Mouse (Mus musculus): ENCODE results near the gene Tcf19. TPM values are rescaled to one million over a fixed set of nuclear protein-coding genes. Genes with fewer than 3 reads are reported as not detected.

Tcf19 gene
- polyA plus RNA-seq, 1 experiment from 2014 or later = 48.8 TPM

DNA sequence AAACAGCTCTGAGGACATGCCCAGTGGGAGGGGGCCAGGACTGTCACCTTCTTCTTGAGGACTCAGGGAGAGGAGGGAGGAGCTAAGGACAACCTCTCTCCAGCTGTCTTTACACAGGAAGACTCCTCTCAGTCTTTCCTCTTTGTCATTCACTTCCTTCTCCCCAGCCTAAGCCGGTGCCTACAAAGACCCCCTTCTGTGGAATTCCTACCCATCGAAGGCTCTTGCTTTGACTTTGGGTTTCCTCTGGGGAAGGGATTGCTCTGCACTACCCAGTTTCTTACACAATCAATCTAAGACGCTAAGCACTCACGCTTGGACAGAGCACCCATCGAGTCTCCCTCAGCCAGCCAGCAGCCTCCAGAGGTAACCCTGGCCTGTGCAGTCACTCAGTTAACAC lies 32.0 kb upstream of the Tcf19 start:
- WGBS = 16% methylated on average over 5 of the region's 5 CpGs
- Histone ChIP-seq H3K4me3 (no peak overlapping the region), H3K27me3 (replicated peaks) (no peaks in the 10 kb centered on the region), H3K9me3 (no peaks in the 10 kb centered on the region), H3K36me3 (no peaks in the 10 kb centered on the region), H3K27ac (replicated peaks) (peak overlapping the region; percentile 99), H3K9ac (peak overlapping the region; percentile 47; the same call in 1 of the 2 replicates), H3K4me1 (peaks cover 53% of the 10 kb centered on the region), H3K4me2 (no peak overlapping the region)
- no peak for ATAC-seq (ENCODE audit: extremely low read depth, insufficient number of reproducible peaks, low FRiP score, low TSS enrichment)

DNA sequence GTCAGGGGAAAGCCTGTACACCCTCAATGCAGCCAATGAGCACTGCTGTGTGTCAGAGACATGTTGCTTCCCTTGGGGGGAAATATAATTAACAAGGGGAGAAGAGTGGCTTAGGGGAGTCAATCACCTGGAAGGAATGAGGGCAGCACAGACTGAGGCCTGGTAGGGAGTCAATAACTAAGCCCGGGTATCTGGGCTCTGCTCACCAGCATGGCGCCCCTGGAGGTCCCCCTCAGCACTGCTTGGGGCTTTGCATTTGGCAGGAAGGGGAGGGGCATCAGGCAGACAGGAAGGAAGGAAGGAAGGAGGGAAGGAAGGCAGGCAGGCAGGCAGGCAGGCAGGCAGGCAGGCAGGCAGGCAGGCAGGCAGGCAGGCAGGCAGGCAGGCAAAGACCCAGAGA lies 30.8 kb upstream of the Tcf19 start:
- Histone ChIP-seq H3K4me3 (no peak overlapping the region), H3K4me1 (peaks cover 60% of the 10 kb centered on the region), H3K36me3 (no peaks in the 10 kb centered on the region), H3K27me3 (replicated peaks) (no peaks in the 10 kb centered on the region), H3K4me2 (no peak overlapping the region), H3K9ac (no peak overlapping the region), H3K9me3 (no peaks in the 10 kb centered on the region), H3K27ac (replicated peaks) (no peak overlapping the region)
- WGBS = 78% methylated on average over 2 of the region's 2 CpGs
- ATAC-seq (ENCODE audit: extremely low read depth, insufficient number of reproducible peaks, low FRiP score, low TSS enrichment) = no peak

DNA sequence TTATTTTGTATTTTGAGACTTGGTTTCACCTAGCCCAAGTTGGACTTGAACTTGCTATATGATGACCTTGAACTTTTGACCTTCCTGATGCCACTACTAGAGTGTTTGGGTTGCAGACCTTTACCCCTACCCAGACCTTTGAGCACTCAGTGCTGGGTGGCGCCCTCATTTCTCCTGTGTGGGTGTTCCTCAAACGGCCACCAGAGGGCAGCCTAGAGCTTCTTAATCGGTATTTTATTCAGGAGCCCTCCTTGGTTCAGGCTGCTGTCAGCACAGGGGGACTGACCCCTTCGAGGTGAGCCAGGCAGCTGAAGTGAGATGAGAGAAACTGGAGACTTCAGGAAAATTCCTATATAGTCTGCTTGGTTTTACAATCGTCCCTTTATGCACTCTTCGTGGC lies 28.1 kb upstream of the Tcf19 start:
- H3K27me3 ChIP-seq (replicated peaks) = 0 out of 2 replicates have a peak, but pooled peaks cover 3% of the 10 kb centered on the region
- H3K27ac ChIP-seq (replicated peaks) = no peak overlapping the region
- no peaks in the 10 kb centered on the region for H3K36me3 ChIP-seq
- ATAC-seq (ENCODE audit: extremely low read depth, insufficient number of reproducible peaks, low FRiP score, low TSS enrichment) = no peak
- H3K9me3 ChIP-seq = no peaks in the 10 kb centered on the region
- no peak overlapping the region for H3K4me3 ChIP-seq
- 34% methylated on average over 6 of the region's 6 CpGs for WGBS
- H3K4me1 ChIP-seq = peaks cover 33% of the 10 kb centered on the region
- H3K4me2 ChIP-seq = no peak overlapping the region
- no peak overlapping the region for H3K9ac ChIP-seq

DNA sequence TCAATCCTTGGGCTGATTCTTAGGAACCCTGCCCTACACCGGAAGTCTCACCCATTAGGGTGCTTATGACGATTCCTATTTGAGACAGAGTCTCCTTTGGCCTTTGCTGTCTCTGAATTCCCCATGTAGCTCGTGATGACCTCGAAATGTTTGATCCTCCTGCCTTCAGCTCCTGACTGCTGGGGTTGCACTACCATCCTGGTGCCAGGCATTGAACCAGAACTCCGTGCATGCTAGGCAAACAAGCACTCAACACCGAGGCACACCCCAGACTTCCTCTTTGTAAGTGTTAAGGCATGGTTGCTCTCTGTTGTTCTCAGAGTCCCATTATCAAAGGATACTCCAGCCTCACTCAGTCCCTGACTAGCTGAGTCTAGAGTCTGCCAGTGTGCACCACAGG lies 27.4 kb upstream of the Tcf19 start:
- Histone ChIP-seq H3K9ac (no peak overlapping the region), H3K27ac (replicated peaks) (no peak overlapping the region), H3K4me3 (no peak overlapping the region), H3K4me1 (peaks cover 27% of the 10 kb centered on the region), H3K4me2 (no peak overlapping the region), H3K36me3 (no peaks in the 10 kb centered on the region), H3K27me3 (replicated peaks) (0 out of 2 replicates have a peak, but pooled peaks cover 3% of the 10 kb centered on the region), H3K9me3 (no peaks in the 10 kb centered on the region)
- 70% methylated on average over 6 of the region's 6 CpGs for WGBS
- no peak for ATAC-seq (ENCODE audit: extremely low read depth, insufficient number of reproducible peaks, low FRiP score, low TSS enrichment)

DNA sequence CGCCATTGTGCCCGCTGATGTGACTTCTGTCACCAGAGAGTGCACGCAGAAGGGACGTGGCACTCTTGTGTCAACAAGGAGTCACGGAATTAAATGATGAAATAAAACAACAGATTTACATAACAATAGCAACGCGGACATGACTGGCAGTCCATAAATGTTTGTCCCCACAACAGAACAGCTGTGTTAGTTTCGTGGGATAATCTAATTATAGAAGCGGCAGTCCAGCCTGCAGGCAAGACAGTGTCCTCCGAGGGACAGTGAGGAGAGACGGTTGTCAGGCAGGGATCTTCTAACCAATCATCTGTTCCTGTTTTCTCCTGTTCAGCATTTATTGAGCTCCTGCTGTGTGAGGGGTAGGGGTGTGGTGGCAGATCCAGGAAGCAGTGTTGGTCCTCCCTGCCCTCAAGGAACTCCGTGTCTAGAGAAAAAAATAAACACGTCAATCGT lies 26.8 kb upstream of the Tcf19 start:
- peak overlapping the region; percentile 37 for H3K4me2 ChIP-seq
- WGBS = 46% methylated on average over 14 of the region's 14 CpGs
- H3K4me3 ChIP-seq = no peak overlapping the region; the same call in 1 of the 2 replicates
- no peak for ATAC-seq (ENCODE audit: extremely low read depth, insufficient number of reproducible peaks, low FRiP score, low TSS enrichment)
- peaks cover 21% of the 10 kb centered on the region for H3K4me1 ChIP-seq
- no peaks in the 10 kb centered on the region for H3K36me3 ChIP-seq
- H3K9ac ChIP-seq = 0 out of 2 replicates have a peak overlapping the region, but pooled peaks have one; percentile 59
- 0 out of 2 replicates have a peak, but pooled peaks cover 3% of the 10 kb centered on the region for H3K27me3 ChIP-seq (replicated peaks)
- H3K9me3 ChIP-seq = no peaks in the 10 kb centered on the region
- peak overlapping the region; percentile 15; the same call in 1 of the 2 replicates for H3K27ac ChIP-seq (replicated peaks)

DNA sequence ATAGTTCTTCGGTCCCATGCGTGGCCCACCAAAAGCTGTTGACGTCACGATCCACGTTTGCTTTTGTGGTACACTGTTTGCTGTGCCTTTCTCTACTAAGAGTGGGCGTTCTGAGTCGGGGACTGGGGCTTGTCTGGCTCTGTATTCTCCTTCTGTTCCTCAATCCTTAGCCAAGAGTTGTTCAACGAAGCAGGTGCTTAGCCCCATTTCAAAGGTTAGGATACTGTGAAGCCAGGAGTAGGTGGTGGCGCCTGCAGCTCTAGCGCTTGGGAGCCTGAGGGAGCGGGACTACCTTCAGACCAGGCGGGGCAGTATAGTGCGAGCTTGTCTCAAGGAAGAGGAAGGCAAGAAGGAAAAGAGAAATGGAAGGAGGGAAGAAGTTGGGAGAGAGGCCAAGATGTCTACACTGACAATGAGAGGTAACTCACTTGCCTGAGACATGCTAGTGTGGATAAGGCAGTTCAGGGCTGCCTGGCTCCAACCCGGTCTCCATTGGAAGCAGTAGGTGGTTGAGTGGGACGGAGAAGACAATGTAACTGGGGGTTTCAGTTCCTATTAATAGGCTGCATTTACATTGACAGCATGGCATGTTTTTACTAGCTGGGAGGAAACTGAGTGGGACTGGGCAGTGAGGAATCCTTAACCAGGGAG lies 26.3 kb upstream of the Tcf19 start:
- peak overlapping the region; percentile 37 for H3K4me2 ChIP-seq
- peak overlapping the region; percentile 15; the same call in 1 of the 2 replicates for H3K27ac ChIP-seq (replicated peaks)
- H3K27me3 ChIP-seq (replicated peaks) = 0 out of 2 replicates have a peak, but pooled peaks cover 3% of the 10 kb centered on the region
- 71% methylated on average over 15 of the region's 15 CpGs for WGBS
- no peaks in the 10 kb centered on the region for H3K9me3 ChIP-seq
- no peak for ATAC-seq (ENCODE audit: extremely low read depth, insufficient number of reproducible peaks, low FRiP score, low TSS enrichment)
- H3K4me3 ChIP-seq = no peak overlapping the region; the same call in 1 of the 2 replicates
- H3K36me3 ChIP-seq = no peaks in the 10 kb centered on the region
- H3K9ac ChIP-seq = no peak overlapping the region
- H3K4me1 ChIP-seq = peaks cover 17% of the 10 kb centered on the region

DNA sequence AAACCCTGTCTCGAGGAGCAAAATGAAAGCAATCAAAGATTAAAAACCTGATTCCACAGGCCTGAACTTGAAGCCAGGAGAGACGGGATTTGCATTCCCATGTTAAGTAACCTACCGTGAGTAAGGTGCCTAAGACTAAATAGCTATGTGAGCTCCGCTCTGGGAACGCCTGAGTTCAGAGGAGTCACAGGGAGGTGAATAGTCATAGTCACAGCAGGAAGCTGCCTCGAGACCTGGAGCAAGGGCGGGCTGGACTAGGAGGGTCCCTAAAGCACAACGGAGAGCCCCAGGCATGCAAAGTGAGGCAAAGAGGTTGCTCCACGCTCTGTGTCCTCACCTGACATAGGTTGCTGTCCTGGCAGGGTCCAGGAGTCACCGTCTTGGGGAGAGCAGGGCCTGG lies 22.9 kb upstream of the Tcf19 start:
- no peaks in the 10 kb centered on the region for H3K36me3 ChIP-seq

DNA sequence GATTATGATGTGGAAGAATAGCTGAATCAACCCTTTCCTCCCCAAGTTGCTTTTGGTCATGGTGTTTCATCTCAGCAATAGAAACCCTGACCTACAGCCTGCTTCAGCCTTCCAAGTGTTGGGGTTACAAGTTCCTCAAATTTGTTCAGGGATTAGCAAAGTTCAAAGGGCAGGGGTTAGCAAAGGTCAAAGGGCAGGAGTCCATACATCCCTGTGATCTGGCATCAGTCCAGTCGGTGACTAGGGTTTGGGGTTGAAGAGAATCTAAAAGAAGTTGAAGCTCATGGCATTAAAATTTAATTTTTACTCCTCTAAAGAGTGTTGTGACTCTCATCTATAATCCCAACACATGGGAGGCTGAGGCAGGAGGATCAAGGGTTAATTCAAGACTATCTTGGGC lies 21.9 kb upstream of the Tcf19 start:
- Histone ChIP-seq H3K36me3 (no peaks in the 10 kb centered on the region), H3K4me3 (no peak overlapping the region), H3K4me2 (no peak overlapping the region), H3K9ac (no peak overlapping the region), H3K27ac (replicated peaks) (no peak overlapping the region), H3K9me3 (no peaks in the 10 kb centered on the region), H3K4me1 (peaks cover 5% of the 10 kb centered on the region), H3K27me3 (replicated peaks) (peaks cover 9% of the 10 kb centered on the region; the same call in 1 of the 2 replicates)
- WGBS = 81% methylated on average over 1 of the region's 1 CpGs
- ATAC-seq (ENCODE audit: extremely low read depth, insufficient number of reproducible peaks, low FRiP score, low TSS enrichment) = no peak

More for the DNA sequence above, 22.9 kb upstream of the Tcf19 start:
- no peaks in the 10 kb centered on the region for H3K9me3 ChIP-seq
- H3K4me3 ChIP-seq = no peak overlapping the region
- no peak overlapping the region for H3K4me2 ChIP-seq
- H3K27me3 ChIP-seq (replicated peaks) = 0 out of 2 replicates have a peak, but pooled peaks cover 3% of the 10 kb centered on the region
- WGBS = 46% methylated on average over 10 of the region's 10 CpGs
- H3K9ac ChIP-seq = no peak overlapping the region
- no peak for ATAC-seq (ENCODE audit: extremely low read depth, insufficient number of reproducible peaks, low FRiP score, low TSS enrichment)
- H3K4me1 ChIP-seq = peaks cover 12% of the 10 kb centered on the region
- H3K27ac ChIP-seq (replicated peaks) = no peak overlapping the region

DNA sequence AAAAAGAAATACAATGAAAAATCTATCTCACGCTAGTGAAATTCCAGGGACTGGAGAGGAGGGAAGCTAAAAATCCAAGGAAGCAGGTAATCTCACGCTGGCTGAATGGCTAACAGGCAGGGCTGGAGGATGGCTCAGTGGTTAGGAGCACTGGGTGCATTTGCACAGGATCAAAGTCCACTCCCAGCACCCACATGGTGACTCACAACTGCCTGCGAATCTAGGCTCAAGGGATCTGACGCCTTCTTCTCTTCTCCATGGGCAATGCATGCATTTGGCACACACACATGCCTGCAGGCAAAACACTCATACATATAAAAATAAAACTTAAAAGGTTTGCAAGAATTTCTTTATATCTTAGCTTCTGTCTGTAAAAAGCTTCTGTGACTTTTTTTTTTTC lies 20.8 kb upstream of the Tcf19 start:
- Histone ChIP-seq H3K27ac (replicated peaks) (no peak overlapping the region), H3K36me3 (no peaks in the 10 kb centered on the region), H3K4me1 (peaks cover 3% of the 10 kb centered on the region; the same call in 1 of the 2 replicates), H3K9ac (no peak overlapping the region), H3K9me3 (no peaks in the 10 kb centered on the region), H3K4me2 (no peak overlapping the region), H3K27me3 (replicated peaks) (peaks cover 19% of the 10 kb centered on the region; the same call in 1 of the 2 replicates), H3K4me3 (no peak overlapping the region)
- no peak for ATAC-seq (ENCODE audit: extremely low read depth, insufficient number of reproducible peaks, low FRiP score, low TSS enrichment)
- WGBS = 75% methylated on average over 4 of the region's 4 CpGs

DNA sequence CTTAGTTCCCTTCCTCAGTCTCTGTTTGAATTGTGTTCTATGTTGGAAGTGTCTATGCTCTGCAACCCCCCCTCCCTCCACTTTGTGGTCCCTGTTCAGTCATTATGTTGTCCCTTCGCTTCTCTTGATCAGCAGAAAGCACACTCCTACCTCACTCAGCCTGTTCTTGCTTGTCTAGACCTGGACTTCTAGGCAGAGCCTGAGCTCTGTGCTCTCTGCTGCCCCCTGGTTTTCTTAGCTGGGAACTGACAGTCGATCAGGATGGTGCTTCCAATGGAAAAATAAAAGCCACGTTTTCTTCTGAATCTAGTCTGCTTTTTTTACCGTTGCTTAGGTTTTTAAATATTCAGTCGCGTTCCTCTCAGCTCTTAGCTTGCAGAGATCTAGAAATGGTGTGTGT lies 17.7 kb upstream of the Tcf19 start:
- peaks cover 16% of the 10 kb centered on the region for H3K36me3 ChIP-seq
- no peak overlapping the region for H3K27ac ChIP-seq (replicated peaks)
- H3K9ac ChIP-seq = no peak overlapping the region
- peaks cover 4% of the 10 kb centered on the region; the same call in 1 of the 2 replicates for H3K4me1 ChIP-seq
- peaks cover 15% of the 10 kb centered on the region; the same call in 1 of the 2 replicates for H3K27me3 ChIP-seq (replicated peaks)
- 6% methylated on average over 6 of the region's 6 CpGs for WGBS
- H3K9me3 ChIP-seq = no peaks in the 10 kb centered on the region
- H3K4me2 ChIP-seq = no peak overlapping the region
- no peak for ATAC-seq (ENCODE audit: extremely low read depth, insufficient number of reproducible peaks, low FRiP score, low TSS enrichment)
- H3K4me3 ChIP-seq = no peak overlapping the region

DNA sequence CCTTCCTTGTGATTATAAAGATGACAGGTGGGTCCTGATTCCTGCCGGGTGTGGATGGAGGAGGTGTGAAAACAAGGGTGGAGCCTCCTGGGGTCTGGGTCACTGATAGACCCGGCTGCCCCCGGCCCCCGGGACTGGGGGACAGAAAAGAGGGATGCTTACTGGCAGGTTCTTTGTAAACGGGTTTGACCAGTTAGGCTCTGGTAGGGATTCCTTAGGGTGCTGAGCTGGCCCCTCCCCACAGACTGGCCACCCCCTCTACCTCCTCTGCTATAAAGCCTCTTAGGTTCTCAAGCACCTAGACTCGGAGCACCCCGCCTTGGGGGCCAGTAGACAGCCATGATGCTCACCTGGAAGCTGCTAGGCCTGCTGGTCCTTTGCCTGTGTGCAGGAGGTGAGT lies 16.3 kb upstream of the Tcf19 start, which contains the start of gene Psors1c2:
Gene Psors1c2 (plus strand): TSS at position 301 of the 400 bp plus-strand sequence.
- Histone ChIP-seq H3K4me2 (no peak within 1 kb of the TSS), H3K27me3 (replicated peaks) (peaks cover 15% of the 10 kb centered on the region; the same call in 1 of the 2 replicates), H3K4me3 (no peak within 1 kb of the TSS), H3K9me3 (no peaks in the 10 kb centered on the region), H3K27ac (replicated peaks) (no peak within 1 kb of the TSS), H3K9ac (no peak within 1 kb of the TSS; the same call in 1 of the 2 replicates), H3K36me3 (peaks cover 31% of the 10 kb centered on the region), H3K4me1 (peaks cover 4% of the 10 kb centered on the region; the same call in 1 of the 2 replicates)
- no peak for ATAC-seq (ENCODE audit: extremely low read depth, insufficient number of reproducible peaks, low FRiP score, low TSS enrichment)
- WGBS = 15% methylated on average over 7 of the region's 7 CpGs

Data from heart, embryonic 13.5 days (tissue).